Mouse (Mus musculus): Measurements from ENCODE around the gene Hcn2.
"Not testable (repeated sequence)": the region's sequence is repeated elsewhere in the genome, so short reads cannot be mapped to it uniquely, and the experiment has no call there.

Hcn2 gene

GRCm38 (mm10) chr10:79687513-79687912 is 28.9 kb upstream of the Hcn2 start:
- DNase-seq: no peak

DNA sequence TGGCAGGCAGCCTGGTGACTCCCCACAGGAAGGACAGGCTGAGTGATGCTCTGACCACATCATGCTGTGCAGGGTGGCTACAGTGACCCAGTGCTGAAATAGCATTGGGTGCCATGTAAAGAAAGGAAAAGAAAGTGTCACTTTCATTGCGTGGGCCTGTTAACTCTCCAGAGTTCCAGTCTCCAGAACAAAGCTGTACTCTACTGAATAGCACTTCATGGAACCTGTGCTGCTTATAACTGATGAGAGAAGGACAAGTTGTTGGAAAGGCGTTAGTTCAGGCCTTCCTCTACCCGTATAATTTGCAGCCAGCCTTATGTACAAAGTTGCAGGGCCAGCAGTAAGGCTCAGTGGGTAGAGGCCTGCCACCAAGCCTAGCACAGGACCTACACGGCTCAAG is 27.7 kb upstream of the Hcn2 start, which contains the start of gene Gzmm:
Gene Gzmm, plus strand, starts transcription at position 301 of the 400 bp plus-strand sequence.
- DNase-seq: no peak

GRCm38 (mm10) chr10:79689178-79689577 is 27.3 kb upstream of the Hcn2 start:
- no peak for DNase-seq

DNA sequence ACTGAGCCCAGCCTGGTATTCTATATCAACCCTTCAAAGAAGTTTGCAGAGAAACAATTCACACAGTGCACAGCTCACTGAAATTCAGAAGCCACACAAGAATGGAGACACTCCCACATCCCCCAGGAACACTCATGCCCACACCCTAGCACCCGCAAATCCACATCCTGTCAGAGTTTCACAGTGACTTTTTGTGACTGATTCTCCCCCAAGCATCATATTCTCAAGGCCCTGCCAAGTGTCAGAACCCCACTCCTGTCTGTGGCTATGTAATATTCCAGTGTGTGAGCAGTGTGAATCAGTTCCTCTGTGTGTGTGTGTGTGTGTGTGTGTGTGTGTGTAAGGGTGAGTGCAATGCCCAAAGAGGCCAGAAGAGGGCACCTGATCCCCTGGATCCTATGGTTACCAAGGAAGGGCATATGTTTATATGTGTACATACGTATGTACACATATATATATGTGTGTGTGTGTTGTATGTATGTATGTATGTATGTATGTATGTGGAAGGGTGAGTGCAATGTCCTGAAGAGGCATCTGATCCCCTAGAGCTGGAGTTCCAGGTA is 24.4 kb upstream of the Hcn2 start:
- DNase-seq: no peak

GRCm38 (mm10) chr10:79693580-79694378 is 22.7 kb upstream of the Hcn2 start:
- no peak for DNase-seq

- no peak for DNase-seq
Observed at GRCm38 (mm10) chr10:79694379-79694655, 22.1 kb upstream of the Hcn2 start.

DNA sequence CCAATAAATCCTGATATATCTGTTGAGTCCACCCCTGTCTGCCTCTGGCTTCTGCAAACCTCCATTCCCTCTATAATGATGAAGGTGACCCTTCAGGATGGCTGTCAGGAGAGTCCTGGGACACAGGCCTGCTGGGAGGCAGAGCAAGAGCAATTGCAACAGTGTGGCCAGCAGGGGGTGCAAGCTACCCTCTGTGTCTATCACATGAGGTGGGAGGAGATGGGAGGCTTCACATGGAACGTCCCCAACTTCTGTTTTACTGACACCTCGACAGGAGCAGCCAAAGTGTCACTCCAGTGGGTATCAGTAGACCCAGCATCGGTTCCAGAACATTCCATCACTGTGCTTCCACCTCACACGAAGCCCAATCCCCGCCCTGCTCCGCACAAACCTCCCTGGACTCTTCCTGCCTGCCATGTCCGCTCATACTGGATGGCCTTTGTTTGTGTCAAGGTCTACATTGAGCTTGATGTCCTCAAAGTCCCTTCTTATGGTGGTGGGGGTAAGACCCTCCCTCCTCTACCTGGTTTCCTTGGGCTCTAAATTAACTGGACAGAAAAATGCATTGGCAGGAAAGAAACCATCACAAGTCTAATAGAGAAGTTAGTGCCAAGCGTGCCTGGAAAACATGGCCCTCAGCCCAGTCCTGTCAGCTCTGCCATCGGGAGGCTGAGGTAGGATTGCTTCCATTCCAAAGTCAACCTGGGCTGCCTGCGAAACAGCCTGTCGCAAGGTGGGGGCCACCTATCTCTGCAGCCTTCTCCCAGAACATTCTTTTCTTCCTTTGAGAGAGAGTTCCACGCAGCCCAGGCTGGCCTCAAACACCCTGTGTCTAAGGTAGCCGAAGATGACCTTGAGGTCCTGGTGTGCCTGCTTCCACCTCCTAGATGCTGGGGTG is 21.0 kb upstream of the Hcn2 start:
- peak; percentile 76 for DNase-seq

DNA sequence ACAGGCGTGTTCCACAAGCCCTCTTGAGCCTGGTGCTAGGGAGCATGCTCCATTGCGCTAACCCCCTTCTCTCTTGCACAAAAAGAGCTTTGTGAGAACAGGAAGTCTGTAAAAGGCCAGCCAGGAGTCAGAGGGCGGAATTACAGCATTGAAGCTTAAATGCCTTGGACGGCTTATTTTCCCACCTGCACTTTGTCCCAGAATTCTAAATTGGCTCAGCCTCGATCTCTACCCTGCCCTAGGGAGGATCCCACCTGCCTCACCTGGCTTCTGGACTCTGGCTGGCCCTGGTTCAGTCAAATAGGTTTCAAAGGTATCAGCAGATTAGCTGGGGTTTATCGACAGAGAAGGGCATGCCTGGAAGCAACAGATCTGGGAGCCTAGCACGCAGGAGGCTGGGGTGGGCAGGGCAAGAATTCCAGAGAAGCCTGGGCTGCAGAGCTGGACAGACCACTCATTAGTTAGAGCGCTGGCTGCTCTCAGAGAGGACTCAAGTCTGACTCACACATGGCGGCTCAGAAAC is 20.2 kb upstream of the Hcn2 start:
- no peak for DNase-seq

- DNase-seq: no peak
Observed at GRCm38 (mm10) chr10:79697916-79698315, 18.5 kb upstream of the Hcn2 start.

DNA sequence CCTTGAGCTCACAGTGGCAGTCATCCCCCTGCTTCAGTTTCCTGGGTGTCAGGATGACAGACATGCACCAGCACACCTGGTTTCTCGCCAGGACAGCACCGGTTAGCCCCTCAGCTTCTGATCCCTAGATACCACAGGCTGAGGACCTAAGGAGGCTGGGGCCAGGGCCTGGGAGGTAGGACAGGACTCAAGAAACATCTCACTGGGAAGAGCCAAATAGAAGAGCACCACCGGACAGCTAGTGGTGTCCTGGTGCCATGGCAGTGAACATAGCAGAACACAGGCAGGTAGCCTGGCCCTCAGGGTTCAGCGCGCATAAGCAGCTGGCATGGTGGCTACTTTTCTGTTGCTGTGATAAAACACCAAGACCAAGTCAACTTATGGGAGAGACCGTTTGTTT is 18.0 kb upstream of the Hcn2 start:
- DNase-seq: no peak

- no peak for DNase-seq
Observed at GRCm38 (mm10) chr10:79700676-79701075, 15.8 kb upstream of the Hcn2 start.

DNA sequence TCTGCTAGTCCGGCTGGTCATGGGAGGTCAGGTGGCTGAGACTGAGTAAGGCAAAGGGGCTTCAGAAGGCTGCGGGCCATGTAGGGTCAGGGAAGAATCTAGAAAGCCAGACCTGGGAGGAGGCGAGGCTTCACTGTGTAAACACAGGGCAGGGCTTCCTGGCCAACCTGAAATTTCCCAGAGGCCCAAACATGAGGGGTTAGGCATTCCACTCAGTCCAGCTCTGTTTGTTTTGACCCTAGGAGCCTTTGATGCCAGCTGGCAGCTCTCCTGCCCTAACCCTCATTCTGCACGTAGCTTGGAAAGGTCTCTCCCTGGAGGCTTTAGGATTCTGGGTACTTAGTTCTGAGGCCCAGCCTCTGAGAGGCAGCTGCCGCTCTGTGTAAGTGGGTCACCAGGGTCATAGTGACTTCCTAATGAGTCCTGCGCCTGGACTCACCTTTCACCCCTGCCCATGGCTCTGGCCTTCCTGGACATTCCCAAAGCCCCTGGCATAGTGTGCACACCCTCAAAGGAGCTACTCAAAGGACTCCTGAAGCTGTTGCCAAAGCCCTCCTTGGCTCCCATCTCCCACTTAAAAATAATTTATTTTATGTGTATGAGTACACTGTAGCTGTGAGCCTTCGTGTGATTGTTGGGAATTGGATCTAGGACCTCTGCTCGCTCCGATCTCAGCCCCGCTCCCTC is 14.8 kb upstream of the Hcn2 start:
- DNase-seq: peak; percentile 60

DNA sequence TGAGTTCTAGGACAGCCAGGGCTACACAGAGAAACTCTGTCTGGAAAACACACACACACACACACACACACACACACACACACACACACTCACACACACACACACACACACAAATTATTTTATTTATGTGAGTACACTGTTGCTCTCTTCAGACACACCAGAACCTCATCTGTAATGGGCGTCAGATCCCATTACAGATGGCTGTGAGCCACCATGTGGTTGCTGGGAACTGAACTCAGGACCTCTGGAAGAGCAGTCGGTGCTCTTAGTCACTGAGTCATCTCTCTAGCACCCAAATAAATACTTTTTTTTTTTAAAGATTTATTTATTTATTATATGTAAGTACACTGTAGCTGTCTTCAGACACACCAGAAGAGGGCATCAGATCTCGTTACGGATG is 13.5 kb upstream of the Hcn2 start:
- DNase-seq: not testable (repeated sequence)

DNA sequence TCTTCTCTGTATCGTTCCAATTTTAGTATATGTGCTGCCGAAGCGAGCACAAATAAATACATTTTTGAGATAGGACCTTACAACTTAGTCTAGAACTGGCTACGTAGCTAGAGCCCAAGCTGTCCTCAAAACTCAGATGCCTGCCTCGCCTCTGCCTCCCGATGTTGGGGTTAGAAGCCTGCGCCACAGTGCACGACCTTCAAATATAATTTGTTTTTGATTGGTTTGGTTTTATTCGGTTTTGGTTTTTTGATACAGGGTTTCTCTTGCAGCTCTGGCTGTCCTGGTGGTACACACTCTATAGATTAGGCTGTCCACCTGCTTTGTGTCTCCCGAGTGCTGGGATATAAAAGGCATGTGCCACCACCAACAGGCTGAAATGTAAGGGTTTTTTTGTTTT is 12.9 kb upstream of the Hcn2 start:
- no peak for DNase-seq

DNA sequence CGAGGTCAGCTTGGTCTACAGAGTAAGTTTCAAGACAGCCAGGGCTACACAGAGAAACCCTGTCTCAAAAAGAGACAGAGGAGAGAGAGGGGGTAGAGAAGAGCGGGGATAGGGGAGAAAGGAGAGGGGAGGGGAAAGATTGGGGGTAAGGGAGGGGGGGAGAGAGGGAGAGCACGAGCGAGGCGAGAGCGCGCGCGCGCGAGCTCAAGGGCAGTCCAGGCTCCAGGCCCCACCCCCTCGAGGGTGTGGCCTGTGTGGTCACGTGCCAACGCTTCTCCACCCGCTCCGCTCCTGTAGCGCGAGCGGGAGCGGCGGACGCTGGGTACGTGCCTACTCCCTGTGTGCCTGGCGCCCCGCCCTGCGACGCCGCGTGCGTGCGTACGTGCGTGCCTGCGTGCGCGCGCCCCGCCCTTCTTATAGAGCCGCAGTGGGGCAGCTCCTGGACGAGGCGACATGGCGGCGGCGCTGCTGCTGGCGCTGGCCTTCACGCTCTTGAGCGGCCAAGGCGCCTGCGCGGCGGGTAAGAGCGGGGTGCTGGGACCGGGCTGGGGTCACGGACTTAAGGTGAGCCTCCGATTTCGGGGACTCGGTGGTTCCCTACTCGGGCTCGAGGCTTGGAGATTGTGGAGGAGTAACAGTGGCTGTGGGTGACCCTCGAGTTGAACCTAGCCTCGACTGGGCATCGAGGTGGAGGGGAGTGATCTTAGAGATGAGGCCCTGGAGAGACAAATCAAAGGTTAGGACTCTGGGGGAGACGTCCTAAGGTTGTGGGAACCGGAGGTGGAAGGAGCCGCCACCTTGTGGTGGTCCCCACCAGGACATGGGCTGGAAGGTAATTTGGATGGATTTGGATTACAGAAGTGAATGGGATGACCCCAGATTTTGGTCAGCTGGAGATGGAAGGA is 12.1 kb upstream of the Hcn2 start, which contains the start of gene Bsg:
Gene Bsg, plus strand, starts transcription at position 427 of the 905 bp plus-strand sequence.
- peak; percentile 99 for DNase-seq

DNA sequence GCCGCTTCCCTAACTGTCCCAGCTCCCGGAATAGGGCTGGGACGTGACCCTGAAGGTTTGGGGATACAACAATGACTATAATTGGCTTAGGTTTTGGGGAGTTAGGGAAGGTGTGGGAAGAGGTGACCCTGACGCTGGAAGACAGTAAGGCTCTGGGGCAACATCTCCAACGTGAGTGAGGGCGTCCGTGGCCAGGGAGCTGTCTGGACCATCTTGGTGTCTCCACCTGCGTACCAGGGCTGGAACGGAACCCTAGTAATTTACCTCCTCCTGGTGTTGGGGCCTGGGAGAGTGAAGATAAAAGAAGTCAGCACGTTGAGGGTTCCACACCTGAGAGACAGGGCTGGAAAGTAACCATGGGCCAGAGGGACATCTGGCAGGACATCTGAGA is 11.5 kb upstream of the Hcn2 start:
- DNase-seq: no peak

DNA sequence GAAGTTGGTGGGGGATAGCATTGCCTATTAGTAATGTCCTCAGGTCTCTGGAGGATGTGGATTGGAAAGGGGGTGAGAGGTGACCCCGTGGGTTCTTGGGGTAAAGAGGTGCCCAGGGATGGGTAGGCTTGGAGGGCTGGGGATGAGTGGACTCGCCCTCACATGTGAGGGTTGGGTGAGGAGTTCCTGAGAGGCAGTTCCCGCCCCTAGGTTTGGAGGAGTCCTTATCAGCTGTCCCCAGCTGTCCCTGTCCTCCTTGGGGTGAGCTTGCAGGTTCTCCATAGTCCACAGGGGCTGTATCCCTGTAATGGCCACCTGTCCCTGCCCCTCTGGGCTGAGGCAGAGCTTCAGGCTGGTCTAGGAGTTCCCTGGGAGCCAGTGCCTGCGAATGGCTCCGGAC is 10.5 kb upstream of the Hcn2 start:
- DNase-seq: no peak

DNA sequence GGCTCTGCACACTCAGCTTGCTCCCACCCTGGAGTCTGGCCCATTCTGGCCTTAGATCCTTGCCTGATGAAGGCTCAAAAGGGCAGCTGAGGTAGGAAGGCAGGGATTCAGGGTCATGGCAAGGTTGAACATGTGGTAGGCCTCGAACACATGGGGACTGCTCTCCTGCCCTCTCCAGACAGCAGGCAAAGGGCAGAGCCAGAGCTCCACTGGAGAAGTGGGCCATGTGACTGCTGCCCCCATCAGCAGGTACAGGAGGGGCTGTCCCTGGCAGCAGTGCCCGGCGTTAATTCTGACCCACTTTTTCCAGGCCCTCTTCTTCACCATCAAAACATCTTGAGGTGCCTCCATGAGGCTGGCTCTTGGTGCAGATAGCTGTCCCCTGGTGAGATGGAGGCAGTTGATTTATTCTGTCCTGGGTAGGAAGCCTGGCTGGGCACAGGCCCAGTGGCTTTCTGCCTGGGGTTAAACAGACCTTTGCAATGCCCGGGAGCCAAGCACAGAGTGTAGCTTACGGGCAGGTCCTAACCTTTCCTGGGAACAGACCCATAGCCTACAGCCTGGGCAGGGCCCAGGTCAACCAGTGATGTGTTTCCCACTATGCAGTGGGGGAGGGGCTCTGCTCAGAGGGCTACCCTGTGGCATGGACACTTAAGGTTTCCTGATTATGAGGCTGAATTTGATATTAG is 9.9 kb upstream of the Hcn2 start:
- no peak for DNase-seq

GRCm38 (mm10) chr10:79707162-79707561 is 9.3 kb upstream of the Hcn2 start:
- DNase-seq: no peak

- DNase-seq: no peak
Observed at GRCm38 (mm10) chr10:79707759-79708158, 8.7 kb upstream of the Hcn2 start.

DNA sequence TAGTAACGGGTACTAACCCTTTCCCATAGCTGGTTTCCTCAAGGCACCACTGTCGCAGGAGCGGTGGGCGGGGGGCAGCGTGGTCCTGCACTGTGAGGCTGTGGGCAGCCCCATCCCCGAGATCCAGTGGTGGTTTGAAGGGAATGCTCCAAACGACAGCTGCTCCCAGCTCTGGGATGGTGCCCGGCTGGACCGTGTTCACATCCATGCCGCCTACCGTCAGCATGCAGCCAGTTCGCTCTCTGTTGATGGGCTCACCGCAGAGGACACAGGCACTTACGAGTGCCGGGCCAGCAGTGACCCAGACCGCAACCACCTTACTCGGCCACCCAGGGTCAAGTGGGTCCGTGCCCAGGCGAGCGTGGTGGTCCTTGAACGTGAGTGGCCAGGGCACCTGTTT is 7.8 kb upstream of the Hcn2 start:
- DNase-seq: no peak

Data from kidney, adult 9 months (tissue).